Mouse (Mus musculus) lung, embryonic 14.5 days (tissue): ENCODE measurements at regions not wholly inside any gene's neighbourhood (a gene's known extent, or its start where the extent isn't known, plus 50 kb on each side); places are given as distances from the start of the nearest gene placed in this dataset.
A peak's percentile ranks its signal among the peaks of the same experiment; 100 is the strongest.

Source experiments
- ATAC-seq: fragments of 200-750 bp; cut with Nextera tagmentation; 2 replicates; pipeline ENCODE4 v1.8.0; 2017; ENCODE audit warnings: mild to moderate bottlenecking, moderate TSS enrichment, moderate library complexity; ENCODE audit not compliant: insufficient read depth
- DNase-seq: peaks from one replicate; pipeline ENCODE4 v3.0.0-alpha.2; 2015
- H3K27ac ChIP-seq: fragments of 300-500 bp; sonication (generic); 2 replicates; pipeline ENCODE4 v1.5.1; 2014; ENCODE audit warnings: low read depth, mild to moderate bottlenecking, moderate library complexity
- H3K27me3 ChIP-seq: fragments of 300-500 bp; sonication (generic); 2 replicates; pipeline ENCODE4 v1.6.1; 2014; ENCODE audit warnings: low read length, control low read depth; ENCODE audit not compliant: insufficient read depth
- H3K36me3 ChIP-seq: fragments of 300-500 bp; sonication (generic); 2 replicates; pipeline ENCODE4 v1.6.1; 2014; ENCODE audit warnings: control low read depth; ENCODE audit not compliant: insufficient read depth
- H3K4me1 ChIP-seq: fragments of 300-500 bp; sonication (generic); 2 replicates; pipeline ENCODE4 v1.6.1; 2014; ENCODE audit warnings: antibody characterized with exemption, control low read depth; ENCODE audit not compliant: insufficient read depth
- H3K4me2 ChIP-seq: fragments of 300-500 bp; sonication (generic); 2 replicates; pipeline ENCODE4 v1.6.1; 2014; ENCODE audit warnings: mild to moderate bottlenecking
- H3K4me3 ChIP-seq: fragments of 300-500 bp; sonication (generic); 2 replicates; pipeline ENCODE4 v1.5.1; 2014; ENCODE audit warnings: low read depth, low read length
- H3K9ac ChIP-seq: fragments of 300-500 bp; sonication (generic); 2 replicates; pipeline ENCODE4 v1.6.1; 2014
- H3K9me3 ChIP-seq: fragments of 300-500 bp; sonication (generic); 2 replicates; pipeline ENCODE4 v1.6.1; 2016; ENCODE audit warnings: low read depth, low read length, control low read depth
- CTCF ChIP-seq: IDR thresholded peaks from 2 replicates; pipeline ENCODE4 v1.5.1; 2016; ENCODE audit warnings: antibody characterized with exemption, low read depth
- WGBS: fragments of 180-500 bp; shearing (Covaris S2); extraction: QIAGEN DNeasy Blood & Tissue Kit; methylation state at CpG from one replicate; pipeline ENCODE4 v1.1.7; 2014; 5-methylcytosine and 5-hydroxymethylcytosine counted together

GRCm38 (mm10) chr2:124888209-124888608 lies 179.7 kb upstream of the Slc24a5 start:
- TF ChIP-seq CTCF: no peak
- no peak for ATAC-seq
- Histone ChIP-seq H3K9ac (no peak overlapping the region), H3K4me3 (no peak overlapping the region), H3K36me3 (no peaks in the 10 kb centered on the region), H3K4me2 (no peak overlapping the region), H3K27me3 (no peaks in the 10 kb centered on the region), H3K27ac (no peak overlapping the region), H3K4me1 (no peaks in the 10 kb centered on the region), H3K9me3 (no peaks in the 10 kb centered on the region)
- peak; percentile 50 for DNase-seq
- 25% methylated on average over 4 of the region's 4 CpGs for WGBS

GRCm38 (mm10) chr2:124895002-124895401 lies 172.9 kb upstream of the Slc24a5 start:
- Histone ChIP-seq H3K27me3 (no peaks in the 10 kb centered on the region), H3K4me2 (no peak overlapping the region), H3K9ac (no peak overlapping the region), H3K9me3 (no peaks in the 10 kb centered on the region), H3K4me1 (no peaks in the 10 kb centered on the region), H3K27ac (no peak overlapping the region), H3K36me3 (no peaks in the 10 kb centered on the region), H3K4me3 (no peak overlapping the region)
- WGBS: 88% methylated on average over 4 of the region's 4 CpGs
- ATAC-seq (no peak), DNase-seq (peak; percentile 6)
- no peak for TF ChIP-seq CTCF

- Histone ChIP-seq H3K4me1 (no peaks in the 10 kb centered on the region), H3K4me3 (no peak overlapping the region), H3K4me2 (no peak overlapping the region), H3K27ac (no peak overlapping the region), H3K27me3 (no peaks in the 10 kb centered on the region), H3K9ac (no peak overlapping the region), H3K9me3 (no peaks in the 10 kb centered on the region), H3K36me3 (no peaks in the 10 kb centered on the region)
- no peak for TF ChIP-seq CTCF
- ATAC-seq (no peak), DNase-seq (peak; percentile 12)
- WGBS: 77% methylated on average over 4 of the region's 4 CpGs
Observed at GRCm38 (mm10) chr2:124903556-124903955, 164.4 kb upstream of the Slc24a5 start.

GRCm38 (mm10) chr2:124905076-124905475 lies 162.8 kb upstream of the Slc24a5 start:
- ATAC-seq (no peak), DNase-seq (no peak)
- no peak for TF ChIP-seq CTCF
- H3K4me2 ChIP-seq: no peak overlapping the region
- no peaks in the 10 kb centered on the region for H3K4me1 ChIP-seq
- H3K4me3 ChIP-seq: no peak overlapping the region
- no peaks in the 10 kb centered on the region for H3K36me3 ChIP-seq
- WGBS: 73% methylated on average over 1 of the region's 1 CpGs
- H3K27ac ChIP-seq: no peak overlapping the region
- H3K27me3 ChIP-seq: no peaks in the 10 kb centered on the region
- H3K9me3 ChIP-seq: no peaks in the 10 kb centered on the region
- no peak overlapping the region for H3K9ac ChIP-seq

GRCm38 (mm10) chr2:124918986-124919761 lies 148.8 kb upstream of the Slc24a5 start:
- no peaks in the 10 kb centered on the region for H3K9me3 ChIP-seq
- TF ChIP-seq CTCF: no peak
- H3K4me2 ChIP-seq: no peak overlapping the region
- DNase-seq (no peak), ATAC-seq (no peak)
- H3K27me3 ChIP-seq: no peaks in the 10 kb centered on the region
- no peak overlapping the region for H3K27ac ChIP-seq
- no peaks in the 10 kb centered on the region for H3K4me1 ChIP-seq
- no peak overlapping the region for H3K4me3 ChIP-seq
- no peak overlapping the region for H3K9ac ChIP-seq
- no peaks in the 10 kb centered on the region for H3K36me3 ChIP-seq
- 76% methylated on average over 7 of the region's 7 CpGs for WGBS

GRCm38 (mm10) chr2:124919762-124920255 lies 148.1 kb upstream of the Slc24a5 start:
- Histone ChIP-seq H3K27ac (peak overlapping the region; percentile 36; the same call in 1 of the 2 replicates), H3K9me3 (no peaks in the 10 kb centered on the region), H3K36me3 (no peaks in the 10 kb centered on the region), H3K4me2 (no peak overlapping the region), H3K4me3 (no peak overlapping the region), H3K4me1 (no peaks in the 10 kb centered on the region), H3K9ac (no peak overlapping the region), H3K27me3 (no peaks in the 10 kb centered on the region)
- WGBS: 50% methylated on average over 1 of the region's 1 CpGs
- no peak for TF ChIP-seq CTCF
- no peak for DNase-seq
- ATAC-seq: 0 out of 2 replicates have a peak, but pooled peaks have one; percentile 54

- DNase-seq: peak; percentile 62
- 21% methylated on average over 2 of the region's 2 CpGs for WGBS
- H3K4me1 ChIP-seq: no peaks in the 10 kb centered on the region
- no peak for TF ChIP-seq CTCF
- no peak overlapping the region for H3K4me3 ChIP-seq
- H3K4me2 ChIP-seq: no peak overlapping the region
- no peaks in the 10 kb centered on the region for H3K9me3 ChIP-seq
- no peaks in the 10 kb centered on the region for H3K36me3 ChIP-seq
- no peak overlapping the region for H3K9ac ChIP-seq
- H3K27ac ChIP-seq: peak overlapping the region; percentile 36; the same call in 1 of the 2 replicates
- peak; percentile 49; the same call in 1 of the 2 replicates for ATAC-seq
- H3K27me3 ChIP-seq: no peaks in the 10 kb centered on the region
Observed at GRCm38 (mm10) chr2:124920265-124920664, 147.7 kb upstream of the Slc24a5 start.
